Mouse (Mus musculus): Measurements from ENCODE around the gene Sh3bgrl2. TPM values are rescaled to one million over a fixed set of nuclear protein-coding genes. Genes with fewer than 3 reads are reported as not detected.

Sh3bgrl2 gene
- polyA plus RNA-seq, 1 experiment from 2014 or later, result 12.0 TPM

- H3K4me3 ChIP-seq (replicated peaks), result no peak overlapping the region
- H3K27ac ChIP-seq (replicated peaks), result no peak overlapping the region
- no peak overlapping the region for H3K4me2 ChIP-seq
- 74% methylated on average over 7 of the region's 7 CpGs for WGBS (ENCODE audit: insufficient replicate concordance)
- no peak overlapping the region for H3K9ac ChIP-seq
- no peaks in the 10 kb centered on the region for H3K36me3 ChIP-seq (replicated peaks)
- H3K4me1 ChIP-seq (replicated peaks), result peaks cover 9% of the 10 kb centered on the region; the same call in 1 of the 2 replicates
- no peak for ATAC-seq (ENCODE audit: insufficient read depth)
- no peaks in the 10 kb centered on the region for H3K9me3 ChIP-seq (replicated peaks)
- no peaks in the 10 kb centered on the region for H3K27me3 ChIP-seq
Observed at GRCm38 (mm10) chr9:83562889-83563288, 14.8 kb downstream of the Sh3bgrl2 start.

- H3K27me3 ChIP-seq, result no peaks in the 10 kb centered on the region
- no peaks in the 10 kb centered on the region for H3K36me3 ChIP-seq (replicated peaks)
- ATAC-seq (ENCODE audit: insufficient read depth), result no peak
- H3K27ac ChIP-seq (replicated peaks), result no peak overlapping the region
- H3K4me2 ChIP-seq, result no peak overlapping the region
- no peaks in the 10 kb centered on the region for H3K9me3 ChIP-seq (replicated peaks)
- no peak overlapping the region for H3K4me3 ChIP-seq (replicated peaks)
- WGBS (ENCODE audit: insufficient replicate concordance), result 53% methylated on average over 16 of the region's 16 CpGs
- H3K4me1 ChIP-seq (replicated peaks), result peaks cover 9% of the 10 kb centered on the region; the same call in 1 of the 2 replicates
- no peak overlapping the region for H3K9ac ChIP-seq
Observed at GRCm38 (mm10) chr9:83563808-83564549, 15.9 kb downstream of the Sh3bgrl2 start.

DNA sequence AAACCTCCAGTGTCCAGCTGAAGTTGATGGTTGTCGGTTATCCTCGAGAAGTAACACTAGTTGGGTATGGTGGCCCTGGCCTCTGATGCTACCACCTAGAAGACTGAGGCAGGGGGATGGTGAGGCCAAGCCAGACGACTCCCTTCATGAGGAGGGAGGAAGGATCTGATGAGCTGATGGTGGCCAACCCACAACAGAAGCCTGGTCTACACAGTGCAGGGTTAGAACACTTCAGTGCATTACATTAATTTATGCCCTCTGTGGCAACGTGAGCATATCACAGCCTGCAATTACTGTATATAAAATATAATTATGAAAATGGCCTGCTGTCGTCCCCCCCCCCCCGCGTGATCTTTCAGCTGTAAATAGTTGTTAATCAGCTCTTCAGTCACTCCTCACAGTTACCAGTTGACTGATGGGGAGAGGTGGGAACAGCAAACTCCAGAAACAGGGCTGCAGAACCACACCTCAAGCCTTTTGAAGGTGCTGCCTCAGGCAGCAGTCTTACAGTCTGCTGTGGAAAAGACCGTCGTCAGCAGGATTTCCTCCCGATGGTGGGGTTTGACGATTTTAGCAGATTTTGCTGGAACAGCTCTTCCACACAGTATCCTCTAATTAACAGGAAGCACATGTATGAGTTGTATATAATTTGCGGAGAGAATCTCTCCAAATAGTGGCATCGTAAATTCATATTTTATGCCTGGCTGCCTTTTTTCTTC, 17.0 kb downstream of the Sh3bgrl2 start:
- Histone ChIP-seq H3K9me3 (replicated peaks) (no peaks in the 10 kb centered on the region), H3K27me3 (no peaks in the 10 kb centered on the region), H3K36me3 (replicated peaks) (no peaks in the 10 kb centered on the region), H3K27ac (replicated peaks) (no peak overlapping the region), H3K4me3 (replicated peaks) (no peak overlapping the region), H3K4me1 (replicated peaks) (peaks cover 9% of the 10 kb centered on the region; the same call in 1 of the 2 replicates), H3K4me2 (no peak overlapping the region), H3K9ac (no peak overlapping the region)
- peak; percentile 25; the same call in 1 of the 2 replicates for ATAC-seq (ENCODE audit: insufficient read depth)
- 54% methylated on average over 13 of the region's 13 CpGs for WGBS (ENCODE audit: insufficient replicate concordance)

GRCm38 (mm10) chr9:83566141-83566540, 18.0 kb downstream of the Sh3bgrl2 start:
- Histone ChIP-seq H3K36me3 (replicated peaks) (no peaks in the 10 kb centered on the region), H3K27ac (replicated peaks) (no peak overlapping the region), H3K9ac (no peak overlapping the region), H3K9me3 (replicated peaks) (no peaks in the 10 kb centered on the region), H3K4me2 (no peak overlapping the region), H3K4me1 (replicated peaks) (peaks cover 9% of the 10 kb centered on the region; the same call in 1 of the 2 replicates), H3K4me3 (replicated peaks) (no peak overlapping the region), H3K27me3 (no peaks in the 10 kb centered on the region)
- WGBS (ENCODE audit: insufficient replicate concordance), result 21% methylated on average over 6 of the region's 6 CpGs
- ATAC-seq (ENCODE audit: insufficient read depth), result peak; percentile 18; the same call in 1 of the 2 replicates

DNA sequence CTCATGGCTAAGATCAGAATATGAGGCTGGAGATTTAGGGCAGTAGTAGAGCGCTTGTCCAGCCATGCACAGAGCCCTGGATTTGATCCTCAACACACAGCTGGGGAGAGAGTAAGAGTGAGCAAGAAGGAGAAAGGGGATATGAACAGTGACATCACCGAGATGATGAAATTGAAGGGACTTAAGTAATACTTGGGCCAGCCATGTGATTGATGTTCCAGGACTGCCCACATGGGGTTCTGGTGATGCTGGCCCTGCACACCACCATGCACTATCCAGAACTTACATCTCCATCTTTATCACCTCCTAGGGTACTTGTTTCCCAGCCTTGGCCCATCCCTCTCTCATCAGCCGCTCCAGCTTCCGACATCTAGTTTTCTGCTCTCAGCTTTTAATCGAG, 20.0 kb downstream of the Sh3bgrl2 start:
- no peaks in the 10 kb centered on the region for H3K9me3 ChIP-seq (replicated peaks)
- no peak for ATAC-seq (ENCODE audit: insufficient read depth)
- 78% methylated on average over 5 of the region's 5 CpGs for WGBS (ENCODE audit: insufficient replicate concordance)

DNA sequence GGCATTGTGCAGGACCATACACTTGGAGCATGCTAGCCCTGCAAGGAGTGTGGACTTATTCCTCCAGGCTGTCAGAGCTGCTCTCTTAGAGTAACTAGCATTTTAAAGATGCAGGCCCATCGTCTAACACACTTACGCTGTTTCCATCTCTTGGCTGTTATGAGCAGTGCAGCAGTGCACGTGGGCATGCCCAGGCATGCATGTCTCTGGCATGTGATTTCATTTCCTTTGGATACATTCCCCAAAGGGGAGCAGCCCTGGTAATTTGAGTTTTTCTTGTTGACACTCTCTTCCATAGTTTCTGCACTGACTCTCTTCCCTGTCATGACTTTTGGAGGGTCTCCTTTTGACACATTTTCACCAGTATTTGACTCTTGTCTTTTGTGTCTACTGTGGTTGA, 20.8 kb downstream of the Sh3bgrl2 start:
- H3K9ac ChIP-seq, result no peak overlapping the region
- no peak overlapping the region for H3K4me3 ChIP-seq (replicated peaks)
- no peak overlapping the region for H3K27ac ChIP-seq (replicated peaks)
- ATAC-seq (ENCODE audit: insufficient read depth), result no peak
- no peaks in the 10 kb centered on the region for H3K27me3 ChIP-seq
- peaks cover 21% of the 10 kb centered on the region; the same call in 1 of the 2 replicates for H3K4me1 ChIP-seq (replicated peaks)
- 53% methylated on average over 3 of the region's 3 CpGs for WGBS (ENCODE audit: insufficient replicate concordance)
- no peaks in the 10 kb centered on the region for H3K36me3 ChIP-seq (replicated peaks)
- H3K4me2 ChIP-seq, result no peak overlapping the region
- H3K9me3 ChIP-seq (replicated peaks), result no peaks in the 10 kb centered on the region

More for the DNA sequence above, 20.0 kb downstream of the Sh3bgrl2 start:
- Histone ChIP-seq H3K4me2 (no peak overlapping the region), H3K36me3 (replicated peaks) (no peaks in the 10 kb centered on the region), H3K27me3 (no peaks in the 10 kb centered on the region), H3K9ac (no peak overlapping the region), H3K4me1 (replicated peaks) (peaks cover 16% of the 10 kb centered on the region; the same call in 1 of the 2 replicates), H3K4me3 (replicated peaks) (no peak overlapping the region), H3K27ac (replicated peaks) (no peak overlapping the region)

DNA sequence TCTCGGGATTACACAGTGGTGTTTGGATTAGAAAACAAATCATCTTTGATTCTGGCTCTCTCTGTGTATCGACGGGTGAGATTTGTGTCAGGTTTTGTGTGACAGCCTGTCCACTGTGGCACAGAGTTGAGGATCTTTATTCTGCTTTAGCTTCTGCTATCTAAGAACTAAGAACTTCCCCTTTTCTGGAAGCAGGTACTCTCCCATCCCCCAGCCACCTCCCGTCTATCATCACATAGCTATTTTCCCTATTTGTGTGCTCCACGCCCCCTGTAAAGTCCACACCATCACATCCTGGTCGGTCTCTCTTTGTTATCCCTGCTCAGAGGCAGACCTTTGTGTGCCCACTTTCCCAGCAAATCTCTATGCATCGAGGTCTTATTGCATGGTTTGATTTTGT, 21.8 kb downstream of the Sh3bgrl2 start:
- H3K36me3 ChIP-seq (replicated peaks), result no peaks in the 10 kb centered on the region
- no peak overlapping the region for H3K27ac ChIP-seq (replicated peaks)
- ATAC-seq (ENCODE audit: insufficient read depth), result no peak
- H3K9ac ChIP-seq, result no peak overlapping the region
- H3K4me3 ChIP-seq (replicated peaks), result no peak overlapping the region
- peaks cover 22% of the 10 kb centered on the region; the same call in 1 of the 2 replicates for H3K4me1 ChIP-seq (replicated peaks)
- H3K9me3 ChIP-seq (replicated peaks), result no peaks in the 10 kb centered on the region
- H3K4me2 ChIP-seq, result no peak overlapping the region
- WGBS (ENCODE audit: insufficient replicate concordance), result 26% methylated on average over 7 of the region's 7 CpGs
- no peaks in the 10 kb centered on the region for H3K27me3 ChIP-seq

DNA sequence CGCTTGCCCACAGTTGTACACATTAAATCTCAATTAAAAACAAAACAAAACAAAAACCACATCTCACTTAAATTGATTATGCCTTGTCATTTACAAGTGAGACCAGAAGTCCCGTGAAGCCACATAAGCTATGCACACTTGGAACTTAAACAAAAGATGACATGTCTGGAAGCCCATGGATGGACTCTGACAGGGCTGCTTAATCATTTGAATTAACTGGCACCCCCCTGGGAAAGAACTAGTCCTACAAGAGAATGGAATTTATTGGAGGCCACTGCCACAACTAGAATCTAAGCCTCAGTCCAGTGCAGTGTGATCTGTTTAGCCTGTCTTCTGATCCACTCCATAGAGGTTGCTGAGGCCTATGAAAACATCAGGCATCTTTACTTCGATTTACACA, 23.2 kb downstream of the Sh3bgrl2 start:
- H3K4me3 ChIP-seq (replicated peaks), result no peak overlapping the region
- no peak overlapping the region for H3K27ac ChIP-seq (replicated peaks)
- WGBS (ENCODE audit: insufficient replicate concordance), result 49% methylated on average over 3 of the region's 3 CpGs
- ATAC-seq (ENCODE audit: insufficient read depth), result no peak
- H3K4me1 ChIP-seq (replicated peaks), result peaks cover 17% of the 10 kb centered on the region
- no peaks in the 10 kb centered on the region for H3K9me3 ChIP-seq (replicated peaks)
- no peaks in the 10 kb centered on the region for H3K27me3 ChIP-seq
- no peaks in the 10 kb centered on the region for H3K36me3 ChIP-seq (replicated peaks)
- no peak overlapping the region for H3K4me2 ChIP-seq
- no peak overlapping the region for H3K9ac ChIP-seq

DNA sequence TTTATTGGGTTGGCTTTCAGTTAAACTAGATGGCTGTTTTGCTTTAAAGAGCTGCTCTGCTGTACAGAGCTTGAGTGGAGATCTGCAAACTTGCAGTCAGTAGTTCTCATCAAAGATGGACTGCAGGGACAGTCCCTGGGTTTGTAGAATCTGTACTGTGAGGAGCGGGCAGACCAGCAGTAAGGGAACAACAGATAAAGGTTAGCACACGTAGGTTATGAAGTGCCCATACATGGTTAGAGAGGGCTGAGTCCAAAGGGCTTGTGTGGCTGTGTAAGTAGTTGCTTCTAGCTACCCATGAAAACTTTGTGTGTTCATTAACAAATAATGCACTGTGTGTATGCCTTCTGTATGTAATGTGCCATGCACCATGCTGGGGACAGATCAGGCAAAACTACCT, 24.2 kb downstream of the Sh3bgrl2 start:
- Histone ChIP-seq H3K4me1 (replicated peaks) (peaks cover 15% of the 10 kb centered on the region), H3K36me3 (replicated peaks) (no peaks in the 10 kb centered on the region), H3K9me3 (replicated peaks) (no peaks in the 10 kb centered on the region), H3K9ac (no peak overlapping the region), H3K4me2 (no peak overlapping the region), H3K27ac (replicated peaks) (no peak overlapping the region), H3K4me3 (replicated peaks) (no peak overlapping the region), H3K27me3 (no peaks in the 10 kb centered on the region)
- peak; percentile 63; the same call in 1 of the 2 replicates for ATAC-seq (ENCODE audit: insufficient read depth)
- 38% methylated on average over 2 of the region's 2 CpGs for WGBS (ENCODE audit: insufficient replicate concordance)

- H3K4me2 ChIP-seq, result no peak overlapping the region
- no peaks in the 10 kb centered on the region for H3K27me3 ChIP-seq
- no peak overlapping the region for H3K27ac ChIP-seq (replicated peaks)
- 46% methylated on average over 2 of the region's 2 CpGs for WGBS (ENCODE audit: insufficient replicate concordance)
- no peaks in the 10 kb centered on the region for H3K9me3 ChIP-seq (replicated peaks)
- H3K4me3 ChIP-seq (replicated peaks), result no peak overlapping the region
- H3K36me3 ChIP-seq (replicated peaks), result no peaks in the 10 kb centered on the region
- peaks cover 15% of the 10 kb centered on the region for H3K4me1 ChIP-seq (replicated peaks)
- ATAC-seq (ENCODE audit: insufficient read depth), result no peak
- no peak overlapping the region for H3K9ac ChIP-seq
Observed at GRCm38 (mm10) chr9:83572870-83573269, 24.7 kb downstream of the Sh3bgrl2 start.

DNA sequence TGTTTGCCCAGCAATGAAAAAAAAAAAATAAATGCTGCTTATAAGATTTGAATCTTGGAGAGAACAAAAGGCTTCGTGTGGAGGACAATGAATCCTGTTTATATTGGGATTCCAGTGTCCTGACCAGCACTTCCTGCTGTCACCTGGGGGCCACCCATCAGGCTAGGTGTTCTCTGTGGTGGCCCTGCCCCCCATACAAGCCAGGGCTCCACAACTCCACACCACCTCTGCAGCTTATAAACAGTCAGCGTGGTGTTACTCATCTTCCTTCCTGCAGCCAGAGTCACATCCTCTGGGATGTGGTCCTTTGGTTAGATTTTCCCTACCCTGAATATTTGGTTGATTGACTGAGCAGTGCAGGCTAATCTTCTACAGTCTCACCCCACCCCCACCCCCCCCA, 25.5 kb downstream of the Sh3bgrl2 start:
- Histone ChIP-seq H3K9me3 (replicated peaks) (no peaks in the 10 kb centered on the region), H3K9ac (no peak overlapping the region), H3K27me3 (no peaks in the 10 kb centered on the region), H3K4me2 (no peak overlapping the region), H3K4me1 (replicated peaks) (peaks cover 15% of the 10 kb centered on the region), H3K27ac (replicated peaks) (no peak overlapping the region), H3K36me3 (replicated peaks) (no peaks in the 10 kb centered on the region), H3K4me3 (replicated peaks) (no peak overlapping the region)
- ATAC-seq (ENCODE audit: insufficient read depth), result no peak
- 26% methylated on average over 2 of the region's 2 CpGs for WGBS (ENCODE audit: insufficient replicate concordance)
